Mouse (Mus musculus) CH12.LX (cell line): ENCODE data around the gene Zfp9. TPM values are rescaled to one million over a fixed set of nuclear protein-coding genes. Genes with fewer than 3 reads are reported as not detected.

ENCODE experiments used
- DNase-seq: peaks from one replicate; pipeline ENCODE4 v3.0.0-alpha.2; 2013; ENCODE audit errors: extremely low read depth
- H3K27ac ChIP-seq: 2 replicates; pipeline ENCODE4 v1.5.1; 2012; ENCODE audit warnings: low read depth, mild to moderate bottlenecking, control low read depth, moderate library complexity; ENCODE audit not compliant: insufficient read depth
- H3K27me3 ChIP-seq: replicated peaks from 2 replicates; pipeline ENCODE3; 2012; ENCODE audit warnings: inconsistent platforms
- H3K36me3 ChIP-seq, 2 experiments: replicated peaks in 1 of 2; 2 replicates each; pipeline versions ENCODE3 to v1.6.1; 2012; ENCODE audit warnings: inconsistent platforms in 1 of 2, low read length in 1 of 2, mild to moderate bottlenecking in 1 of 2, mixed read lengths in 1 of 2, moderate library complexity in 1 of 2; ENCODE audit not compliant: control insufficient read depth in 1 of 2, insufficient read depth in 1 of 2
- H3K4me1 ChIP-seq, 2 experiments: 2 replicates each; pipeline ENCODE4 v1.6.1; 2012; ENCODE audit warnings: inconsistent platforms in 1 of 2, moderate library complexity in 1 of 2; ENCODE audit not compliant: insufficient read depth in 2 of 2, control insufficient read depth in 1 of 2
- H3K4me2 ChIP-seq: 2 replicates; pipeline ENCODE4 v1.6.1; 2012; ENCODE audit warnings: low read depth, mild to moderate bottlenecking, control low read depth; ENCODE audit not compliant: poor library complexity, insufficient read depth, severe bottlenecking
- H3K4me3 ChIP-seq, 3 experiments: fragments of 150-350 bp in 1 of 3; sonication (generic) in 1 of 3; replicated peaks in 1 of 3; 2 replicates each; pipeline versions ENCODE3 to v1.5.1; 2011 to 2012; ENCODE audit warnings: low read depth in 2 of 3, low read length in 2 of 3, mild to moderate bottlenecking in 2 of 3, moderate library complexity in 2 of 3, control low read depth in 1 of 3, improper control_type of control experiment in 1 of 3, inconsistent platforms in 1 of 3, mixed read lengths in 1 of 3; ENCODE audit not compliant: poor library complexity in 1 of 3
- H3K79me2 ChIP-seq: replicated peaks from 2 replicates; pipeline ENCODE4 v1.6.1; 2012; ENCODE audit warnings: mild to moderate bottlenecking, moderate library complexity; ENCODE audit not compliant: control insufficient read depth, poor library complexity, insufficient read depth, severe bottlenecking; ENCODE audit errors: extremely low read depth
- H3K9ac ChIP-seq: 2 replicates; pipeline ENCODE4 v1.6.1; 2012; ENCODE audit warnings: low read depth, mild to moderate bottlenecking, control low read depth, moderate library complexity; ENCODE audit not compliant: insufficient read depth
- H3K9me3 ChIP-seq: replicated peaks from 2 replicates; pipeline ENCODE3; 2012; ENCODE audit warnings: low read length, inconsistent platforms, mixed read lengths
- CHD2 ChIP-seq: IDR thresholded peaks from 2 replicates; pipeline ENCODE4 v1.6.1; 2011; ENCODE audit warnings: low read length, improper control_type of control experiment
- ELF1 ChIP-seq: IDR thresholded peaks from 2 replicates; pipeline ENCODE4 v1.6.1; 2014; ENCODE audit warnings: low read depth, mild to moderate bottlenecking, inconsistent platforms, low read length, improper control_type of control experiment
- ETS1 ChIP-seq: conservative IDR thresholded peaks from 2 replicates; pipeline ENCODE4 v1.6.1; 2012; ENCODE audit warnings: low read depth, mild to moderate bottlenecking, inconsistent platforms, low read length, improper control_type of control experiment, moderate library complexity
- IRF4 ChIP-seq: IDR thresholded peaks from 2 replicates; pipeline ENCODE4 v1.6.1; 2014; ENCODE audit warnings: low read depth, mild to moderate bottlenecking, inconsistent platforms, low read length, improper control_type of control experiment
- MAFK ChIP-seq: IDR thresholded peaks from 2 replicates; pipeline ENCODE4 v1.6.1; 2011; ENCODE audit warnings: low read length, improper control_type of control experiment; ENCODE audit not compliant: insufficient replicate concordance
- MEF2A ChIP-seq: IDR thresholded peaks from 2 replicates; pipeline ENCODE4 v1.6.1; 2014; ENCODE audit warnings: low read depth, mild to moderate bottlenecking, inconsistent platforms, low read length, improper control_type of control experiment, borderline replicate concordance
- MXI1 ChIP-seq: IDR thresholded peaks from 2 replicates; pipeline ENCODE4 v1.6.1; 2011; ENCODE audit warnings: mild to moderate bottlenecking, low read depth, low read length, improper control_type of control experiment
- POLR2AphosphoS2 ChIP-seq: IDR thresholded peaks from 2 replicates; pipeline ENCODE4 v1.6.1; 2011; ENCODE audit warnings: low read depth, low read length, improper control_type of control experiment
- TBP ChIP-seq: conservative IDR thresholded peaks from 2 replicates; pipeline ENCODE4 v1.6.1; 2011; ENCODE audit warnings: low read depth, low read length, improper control_type of control experiment
- ZNF384 ChIP-seq: IDR thresholded peaks from 2 replicates; pipeline ENCODE4 v1.6.1; 2012; ENCODE audit warnings: low read depth, low read length, improper control_type of control experiment, inconsistent platforms
- dilution Hi-C: fragments of 300-500 bp; cut with MboI; formaldehyde crosslinking; loops from 2 replicates; pipeline ENCODE4 v1.14.3; 2020; ENCODE audit warnings: low sequenced_read_pairs; ENCODE audit not compliant: extremely low pct_unique_long_range_greater_than_20kb, extremely low pct_ligation_motif_present
- in situ Hi-C: fragments of 300-500 bp; cut with MboI; formaldehyde crosslinking; loops from 3 replicates; pipeline ENCODE4 v1.14.3; 2019; ENCODE audit warnings: low sequenced_read_pairs, low pct_ligation_motif_present, low pct_unique_long_range_greater_than_20kb, mixed read lengths
- polyA plus RNA-seq: library from polyadenylated mRNA; unstranded; fragments of >175 nt; gene quantifications from 2 replicates; pipeline ENCODE4 v1.2.1, GENCODE M21; 2012; ENCODE audit warnings: low read depth; ENCODE audit not compliant: insufficient read length
- total RNA-seq, 2 experiments: library from RNA; depleted of rRNA; stranded (reverse); fragments of 300-350 nt in 1 of 2; fragments of >200 nt in 1 of 2; gene quantifications; 2 replicates each; pipeline ENCODE4 v1.2.3; 2012 to 2014

Zfp9 gene
- total and polyA plus RNA-seq, 3 experiments: 0.08 TPM; not detected in 1

DNA sequence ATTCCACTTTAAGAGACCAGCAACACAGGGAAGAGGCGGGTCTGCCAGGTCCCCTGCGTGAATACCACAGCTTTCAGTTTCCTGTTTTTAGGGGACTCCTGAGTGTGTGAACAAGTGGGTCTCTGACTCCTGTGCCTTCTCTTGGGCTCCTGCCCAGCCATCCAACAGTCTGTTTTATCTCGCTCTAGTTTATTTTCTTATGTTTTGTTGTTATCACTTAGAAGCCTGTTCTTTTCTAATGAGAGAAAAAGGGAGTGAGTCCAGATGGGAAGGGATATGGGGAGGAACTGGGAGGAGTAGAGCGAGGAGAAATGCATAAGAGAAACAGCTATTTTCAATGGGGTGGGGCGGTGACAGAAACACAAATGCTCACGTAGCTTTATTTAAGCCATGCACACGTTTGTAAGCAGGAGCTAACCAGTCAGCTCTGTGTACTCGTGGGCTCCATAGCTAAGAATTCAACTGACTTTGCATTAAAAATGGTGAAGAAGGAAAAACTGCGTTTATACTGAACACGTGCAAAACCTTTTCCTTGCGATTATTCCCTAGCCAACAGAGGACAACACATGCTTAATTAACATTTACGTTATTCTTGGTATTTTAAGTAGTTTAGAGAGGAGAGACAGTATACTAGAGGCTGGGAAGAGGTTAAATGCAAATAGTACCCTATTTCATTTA, 34.4 kb upstream of the Zfp9 start:
- Histone ChIP-seq H3K9me3 (no peaks in the 10 kb centered on the region), H3K4me2 (no peak overlapping the region), H3K9ac (no peak overlapping the region), H3K4me3 (no peak overlapping the region), H3K4me1 (no peaks in the 10 kb centered on the region), H3K79me2 (no peaks in the 10 kb centered on the region), H3K27me3 (no peaks in the 10 kb centered on the region), H3K36me3 (peaks cover 36 to 65% of the 10 kb centered on the region in 2 experiments), H3K27ac (no peak overlapping the region)
- no peak for DNase-seq
- dilution Hi-C loops: no loop called here
- TF ChIP-seq CHD2: no peak
- in situ Hi-C loops: no loop called here

DNA sequence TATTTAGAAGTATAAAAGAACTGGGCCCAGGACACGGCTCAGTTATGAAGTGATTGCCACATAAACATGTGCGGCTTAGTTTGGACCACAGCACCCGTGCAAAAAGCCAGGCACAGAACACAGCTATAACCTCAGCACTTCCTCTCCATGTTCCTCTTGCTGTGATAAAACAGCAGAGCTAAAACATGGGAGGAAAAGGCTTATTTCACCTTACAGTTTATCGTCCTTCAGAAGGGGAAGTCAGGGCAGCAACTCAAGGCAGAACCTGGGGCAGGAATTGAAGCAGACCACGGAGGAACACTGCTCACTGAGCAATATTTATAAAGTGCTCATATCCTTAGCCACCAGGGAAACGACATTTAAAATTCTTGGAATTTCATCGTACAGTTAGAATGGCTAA, 19.9 kb upstream of the Zfp9 start:
- Histone ChIP-seq H3K4me1 (no peaks in the 10 kb centered on the region), H3K9ac (no peak overlapping the region), H3K27me3 (no peaks in the 10 kb centered on the region), H3K4me2 (no peak overlapping the region), H3K9me3 (no peaks in the 10 kb centered on the region), H3K36me3 (peaks cover 6 to 20% of the 10 kb centered on the region in 2 experiments), H3K27ac (no peak overlapping the region), H3K4me3 (no peak overlapping the region), H3K79me2 (no peaks in the 10 kb centered on the region)
- no peak for DNase-seq
- in situ Hi-C loops (no loop called here), dilution Hi-C loops (no loop called here)
- no peak for TF ChIP-seq POLR2AphosphoS2
- no peak for TF ChIP-seq MEF2A
- no peak for TF ChIP-seq ETS1
- no peak for TF ChIP-seq ZNF384
- no peak for TF ChIP-seq MAFK
- TF ChIP-seq TBP: no peak

GRCm38 (mm10) chr6:118482125-118482524, 3.0 kb upstream of the Zfp9 start:
- no peaks in the 10 kb centered on the region for H3K9me3 ChIP-seq
- H3K4me2 ChIP-seq: no peak overlapping the region
- H3K4me1 ChIP-seq: no peaks in the 10 kb centered on the region

More at GRCm38 (mm10) chr6:118482125-118482524, 3.0 kb upstream of the Zfp9 start:
- Histone ChIP-seq H3K4me3 (no peak overlapping the region), H3K79me2 (no peaks in the 10 kb centered on the region), H3K27me3 (no peaks in the 10 kb centered on the region), H3K9ac (no peak overlapping the region), H3K27ac (no peak overlapping the region), H3K36me3 (no peaks in the 10 kb centered on the region)
- in situ Hi-C loops (no loop called here), dilution Hi-C loops (no loop called here)
- no peak for TF ChIP-seq MXI1
- no peak for TF ChIP-seq IRF4
- no peak for TF ChIP-seq ELF1
- DNase-seq: no peak
